Mouse (Mus musculus) ovary, postnatal 14 days (tissue): ENCODE data around the gene Ssrp1.

Experiments used
- DNase-seq: peaks from one replicate; pipeline ENCODE4 v3.0.0; 2022; ENCODE audit warnings: low spot score

Ssrp1 gene

DNA sequence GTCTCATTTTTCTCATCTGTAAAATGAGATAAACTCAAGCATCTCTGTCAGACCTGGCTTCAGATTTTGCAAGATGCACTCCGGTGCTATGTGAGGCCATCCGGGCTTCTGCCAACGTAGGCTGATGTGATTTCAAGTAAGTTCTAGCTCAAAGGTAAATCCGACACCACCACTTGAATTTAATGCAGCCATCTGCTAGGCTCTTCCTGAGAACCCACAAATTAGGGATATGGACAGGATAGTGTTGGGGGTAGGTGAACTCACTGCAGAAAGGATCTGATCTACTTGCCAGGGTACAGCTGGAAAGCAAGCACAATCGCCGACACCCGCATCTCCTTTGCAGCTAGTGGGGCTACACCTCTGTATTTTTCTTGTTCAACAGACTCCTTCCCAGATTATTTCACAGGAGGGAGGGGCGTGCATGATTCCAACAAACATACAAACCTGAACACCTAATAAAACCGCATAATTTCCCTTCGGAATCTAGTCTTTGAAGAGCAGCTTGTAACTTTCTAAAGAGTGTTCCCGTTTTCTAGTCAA lies 457 bp upstream of the Ssrp1 start:
- no peak for DNase-seq

DNA sequence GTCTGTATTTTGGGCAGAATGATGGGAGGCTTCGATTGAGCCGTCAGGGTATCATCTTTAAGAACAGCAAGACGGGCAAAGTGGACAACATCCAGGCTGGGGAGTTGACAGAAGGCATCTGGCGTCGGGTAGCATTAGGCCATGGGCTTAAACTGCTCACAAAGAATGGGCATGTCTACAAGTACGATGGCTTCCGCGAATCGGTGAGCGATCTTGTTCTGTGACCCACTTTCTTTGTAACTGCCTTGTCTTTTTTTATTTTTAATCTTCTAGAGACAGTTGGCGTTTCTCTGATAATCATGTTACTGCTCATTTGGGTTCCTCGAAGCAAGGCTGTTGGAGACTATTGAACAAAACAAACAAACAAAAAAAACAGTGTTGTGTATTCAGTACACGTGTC lies 1.3 kb downstream of the Ssrp1 start:
- DNase-seq = no peak

DNA sequence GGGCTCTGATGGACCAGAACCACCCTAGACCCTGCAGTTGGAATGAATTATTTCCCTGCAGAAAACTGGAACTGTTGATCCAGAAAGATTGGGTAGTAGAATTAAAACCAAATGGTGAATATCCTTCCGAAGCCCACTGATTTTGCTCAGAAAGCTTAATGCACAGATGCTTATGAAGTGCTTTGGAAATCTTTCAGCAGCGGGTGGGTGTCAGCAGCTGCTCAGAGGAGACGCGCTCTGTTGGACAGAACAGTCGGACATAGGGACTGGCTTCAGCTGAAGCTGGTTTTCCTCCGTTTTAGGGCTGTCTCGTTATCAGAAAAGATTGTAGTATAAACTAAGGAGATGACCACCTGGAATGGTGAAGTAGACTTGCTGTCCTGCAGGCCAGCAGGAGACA lies 6.6 kb downstream of the Ssrp1 start:
- DNase-seq = no peak

DNA sequence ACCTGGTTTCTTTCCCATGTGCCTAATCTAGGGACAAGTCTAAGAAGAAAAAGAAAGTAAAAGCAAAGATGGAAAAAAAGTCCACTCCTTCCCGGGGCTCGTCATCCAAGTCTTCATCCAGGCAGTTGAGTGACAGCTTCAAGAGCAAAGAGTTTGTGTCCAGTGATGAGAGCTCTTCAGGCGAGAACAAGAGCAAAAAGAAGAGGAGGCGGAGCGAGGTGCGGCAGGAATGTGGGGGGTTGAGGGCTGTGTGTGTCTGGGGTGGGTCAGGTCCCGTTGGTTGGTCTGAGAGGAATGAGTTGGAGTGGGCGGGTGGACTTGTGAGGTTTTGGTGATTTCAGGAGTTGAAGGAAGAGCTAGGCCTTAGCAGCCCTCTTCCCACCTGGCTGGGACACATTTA lies 9.2 kb downstream of the Ssrp1 start:
- no peak for DNase-seq

DNA sequence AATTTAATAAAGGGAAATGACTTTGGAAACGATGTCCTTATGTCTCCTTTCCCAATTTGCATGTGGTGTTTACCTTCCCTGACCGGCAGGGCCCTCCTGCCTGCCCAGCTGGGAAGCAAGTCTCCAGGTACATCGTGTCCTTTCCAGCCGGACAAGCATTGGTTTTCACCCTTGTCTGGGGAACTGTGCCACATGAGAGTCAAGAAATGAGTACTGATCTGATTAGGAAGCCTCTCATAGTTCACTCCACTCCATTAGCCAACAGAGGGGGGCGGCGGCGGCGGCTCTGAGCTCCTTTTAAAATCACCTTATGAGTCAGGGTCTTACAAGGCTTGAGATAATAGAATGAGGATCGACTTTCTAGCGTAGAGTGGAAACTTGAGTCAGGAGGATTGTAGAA lies 10.0 kb downstream of the Ssrp1 start:
- no peak for DNase-seq

DNA sequence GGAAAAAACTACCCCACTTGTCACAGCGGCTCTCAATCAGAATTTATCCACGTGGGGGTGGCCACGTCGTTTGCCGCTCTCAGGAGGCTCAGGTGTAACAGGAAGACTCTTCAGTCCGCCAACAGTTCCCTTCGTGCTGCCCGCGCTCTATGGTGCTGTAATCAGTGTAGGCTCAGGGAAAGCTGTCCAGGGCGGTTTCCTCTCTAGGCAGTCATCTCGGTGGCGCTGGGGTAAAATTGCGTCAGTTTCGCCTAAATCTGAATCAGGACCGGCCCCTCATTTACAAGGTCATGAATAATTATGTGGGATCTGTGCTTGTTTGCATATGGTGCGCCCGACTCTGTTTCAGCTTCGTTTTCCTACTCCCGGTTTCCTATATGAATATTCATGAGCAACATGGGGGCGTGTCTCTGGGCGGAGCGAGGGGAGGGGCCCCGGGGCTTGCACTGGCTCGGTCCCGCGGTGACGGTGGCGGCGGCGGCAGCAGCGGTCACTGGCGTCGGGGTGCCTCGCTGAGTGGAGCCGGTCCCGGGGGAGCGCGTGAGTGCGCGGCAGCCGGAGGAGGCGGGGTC lies 10.6 kb downstream of the Ssrp1 start, which contains the start of gene Tnks1bp1:
TSS of gene Tnks1bp1 (plus strand) at position 427 of the 572 bp plus-strand sequence.
- peak; percentile 94 for DNase-seq

DNA sequence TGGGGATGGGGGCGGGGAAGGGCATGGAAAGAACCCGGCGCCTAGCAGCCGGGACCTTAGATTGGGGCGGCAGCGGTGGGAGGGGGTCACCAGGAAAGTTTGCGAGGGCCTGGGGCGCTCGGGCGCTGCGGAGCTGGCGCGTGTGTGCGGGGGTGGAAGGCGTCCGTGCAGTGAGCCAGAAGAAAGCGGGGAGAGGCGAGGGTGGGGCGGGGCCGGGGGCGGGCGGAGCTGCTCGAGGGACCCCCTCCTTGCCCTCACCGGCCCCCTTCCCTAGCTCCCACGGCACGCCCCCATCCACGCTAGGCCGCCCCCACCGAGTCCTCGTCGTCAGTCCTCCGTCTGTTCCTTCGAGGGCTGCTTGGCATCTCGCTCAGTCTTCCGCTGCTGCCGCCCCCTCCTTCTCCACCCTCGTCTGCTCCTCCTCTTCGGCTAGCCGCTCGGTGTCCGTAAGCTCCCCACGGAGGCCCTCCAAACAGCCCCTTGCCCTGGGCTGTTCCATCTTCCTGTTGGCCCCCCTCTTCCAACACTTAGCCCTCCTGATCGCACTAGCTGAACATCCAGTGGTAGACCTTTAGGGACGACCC lies 11.2 kb downstream of the Ssrp1 start:
- DNase-seq = peak; percentile 65

DNA sequence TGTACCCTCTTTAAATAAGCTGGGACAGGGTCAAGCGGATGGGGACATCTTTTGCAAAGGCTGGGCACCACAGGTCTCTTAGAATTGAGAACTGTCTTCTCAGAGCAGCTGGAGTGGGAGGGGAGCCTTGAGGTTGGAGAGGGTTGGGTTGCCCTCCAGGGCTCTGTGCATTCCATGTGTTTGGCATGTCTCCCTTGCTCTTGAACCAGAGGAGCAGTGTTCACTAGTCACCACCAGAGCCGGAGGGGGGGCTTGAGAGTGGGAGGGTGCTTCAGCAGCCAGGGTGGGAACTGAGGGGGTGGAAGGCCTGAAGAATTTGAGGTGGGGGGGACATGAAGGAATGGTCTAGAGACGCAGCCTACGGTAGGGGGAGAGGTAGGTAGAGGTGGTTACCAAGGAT lies 12.2 kb downstream of the Ssrp1 start:
- DNase-seq = no peak

DNA sequence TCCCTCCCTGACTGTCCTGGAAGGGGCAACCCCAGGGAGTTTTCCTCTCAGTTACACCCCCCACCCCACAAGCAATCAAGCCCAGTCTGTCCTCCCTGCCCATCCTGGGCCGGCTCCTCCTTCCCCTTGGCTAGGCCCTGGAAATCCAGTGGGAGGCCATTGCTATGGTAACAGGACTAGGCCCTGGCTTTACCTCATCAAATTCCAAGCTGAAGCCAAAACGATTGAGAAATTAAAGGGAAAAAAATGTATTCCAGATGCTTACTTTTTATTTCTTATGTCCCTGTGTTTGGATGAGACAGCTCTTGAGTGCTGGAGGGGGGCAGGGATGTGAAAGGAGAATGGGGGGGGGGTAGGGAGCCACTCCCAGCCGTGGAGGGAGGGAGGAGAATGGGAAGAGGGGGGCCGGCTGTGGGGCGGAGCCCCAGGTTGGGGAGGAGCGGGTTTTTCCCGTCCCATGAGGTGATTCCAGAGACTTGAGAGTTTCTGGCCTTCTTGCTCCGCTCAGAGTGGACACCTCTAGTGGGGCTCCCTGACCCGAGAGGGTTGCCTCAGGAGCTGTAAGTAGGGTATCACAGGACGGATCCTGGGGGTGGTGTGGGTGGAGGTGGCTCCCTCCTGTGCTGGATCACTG lies 13.1 kb downstream of the Ssrp1 start:
- peak; percentile 65 for DNase-seq

DNA sequence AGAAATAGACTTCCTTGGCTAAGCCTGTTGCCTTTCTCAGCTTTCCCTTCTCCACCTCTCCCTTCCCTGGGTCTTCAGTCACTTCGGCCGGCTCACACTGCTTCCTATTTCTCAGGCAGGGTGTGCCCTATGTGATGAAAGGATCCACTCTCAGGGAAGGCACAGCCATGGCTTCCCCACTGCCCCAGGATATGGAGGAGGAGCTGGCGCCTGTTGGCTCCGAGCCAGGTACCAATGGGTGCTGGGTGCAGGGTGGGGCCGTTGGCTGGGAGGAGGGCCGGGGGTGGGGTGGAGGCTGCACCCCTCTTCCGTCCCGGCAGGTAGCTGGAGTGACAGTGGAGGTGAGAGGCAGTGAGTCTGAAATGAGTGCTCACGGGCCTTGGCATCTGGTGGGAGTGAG lies 13.7 kb downstream of the Ssrp1 start:
- DNase-seq = no peak

DNA sequence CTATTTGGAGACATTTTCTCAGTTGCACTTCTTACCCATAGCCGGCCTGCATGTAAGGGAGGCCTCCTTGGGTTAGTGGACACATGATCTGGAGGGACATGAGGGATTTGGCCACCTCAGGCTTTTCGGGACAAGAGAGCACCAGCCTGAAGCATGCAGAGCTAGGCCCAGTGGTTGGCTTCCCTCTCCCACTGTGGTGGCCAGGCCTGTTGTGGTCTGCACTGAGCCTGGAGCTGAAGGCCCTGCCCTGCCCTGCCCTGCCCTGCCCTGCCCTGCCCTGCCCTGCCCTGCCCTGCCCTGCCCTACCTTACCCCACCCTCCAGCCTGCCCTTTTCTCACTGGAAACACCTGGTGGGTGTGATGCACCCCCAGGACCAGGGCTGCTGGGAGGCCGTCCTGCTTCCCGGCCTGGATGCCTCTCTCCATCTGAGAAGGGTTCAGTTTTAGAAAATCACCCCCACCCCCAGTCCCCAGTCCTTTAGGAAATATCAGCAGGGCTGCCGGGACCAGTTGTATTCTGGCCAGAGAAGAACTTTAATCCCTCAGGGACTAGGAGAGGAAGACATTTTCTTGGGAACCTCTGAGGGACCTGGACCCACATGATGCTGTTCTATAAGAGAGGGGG lies 16.3 kb downstream of the Ssrp1 start:
- no peak for DNase-seq

DNA sequence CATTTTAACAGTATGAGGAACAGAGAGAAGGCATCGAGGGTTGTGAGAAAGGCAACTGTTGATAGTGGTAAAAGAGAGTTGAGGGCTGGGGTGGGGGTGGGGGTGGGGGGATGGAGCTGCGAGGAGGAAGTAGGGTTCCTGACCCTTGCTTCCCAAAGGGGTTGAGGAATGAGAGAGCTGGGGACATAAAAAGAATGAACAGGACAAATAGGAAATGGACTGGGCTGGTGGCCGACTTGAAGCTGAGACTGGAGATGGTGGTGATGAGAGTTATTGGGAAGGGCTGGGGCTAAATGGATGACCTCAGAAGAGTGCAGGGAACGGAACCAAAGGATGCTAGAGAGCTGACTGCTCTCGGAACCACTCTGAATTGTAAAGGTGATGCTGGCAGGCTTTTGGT lies 19.7 kb downstream of the Ssrp1 start:
- DNase-seq = no peak

DNA sequence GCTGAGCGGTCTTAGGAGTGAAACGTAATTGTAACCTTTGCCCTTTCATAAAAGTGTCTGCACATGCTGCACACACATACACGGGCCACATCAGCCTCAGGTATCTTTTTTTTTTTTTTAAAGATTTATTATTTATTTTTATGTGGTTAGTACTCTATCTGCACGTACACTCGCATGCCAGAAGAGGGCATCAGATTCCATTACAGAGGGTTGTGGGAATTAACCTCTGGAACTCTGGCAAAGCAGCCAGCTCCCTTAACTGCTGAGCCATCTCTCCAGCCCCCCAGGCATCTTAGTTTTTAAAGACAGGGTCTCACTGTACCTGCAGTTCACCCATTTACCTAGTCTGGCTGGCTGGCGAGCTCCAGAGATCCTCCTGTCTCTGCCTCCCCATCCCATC lies 22.6 kb downstream of the Ssrp1 start:
- DNase-seq = no peak

DNA sequence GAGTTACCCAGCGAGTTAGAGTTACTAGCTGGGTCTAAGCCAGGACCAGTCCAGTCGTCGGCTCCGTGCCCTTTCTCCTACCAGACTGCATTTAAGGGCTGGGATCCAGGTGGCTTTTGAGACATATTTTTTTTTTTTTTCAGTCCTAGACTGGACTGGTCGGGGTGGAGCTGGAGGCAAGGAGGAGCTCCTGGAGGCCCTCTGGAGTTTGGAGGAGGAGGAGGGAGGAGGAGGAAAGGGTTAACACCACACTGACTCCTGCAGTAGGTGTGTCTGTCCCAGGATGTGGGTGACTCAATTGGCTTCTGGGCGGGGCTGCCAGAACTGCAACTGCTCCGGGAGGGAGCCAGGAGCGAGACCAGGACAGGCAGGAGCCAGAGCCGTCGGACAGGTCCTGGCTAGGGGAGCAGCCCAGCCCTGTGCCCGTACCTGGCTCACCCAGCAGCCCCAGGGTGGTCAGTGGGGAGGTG lies 23.6 kb downstream of the Ssrp1 start:
- no peak for DNase-seq

DNA sequence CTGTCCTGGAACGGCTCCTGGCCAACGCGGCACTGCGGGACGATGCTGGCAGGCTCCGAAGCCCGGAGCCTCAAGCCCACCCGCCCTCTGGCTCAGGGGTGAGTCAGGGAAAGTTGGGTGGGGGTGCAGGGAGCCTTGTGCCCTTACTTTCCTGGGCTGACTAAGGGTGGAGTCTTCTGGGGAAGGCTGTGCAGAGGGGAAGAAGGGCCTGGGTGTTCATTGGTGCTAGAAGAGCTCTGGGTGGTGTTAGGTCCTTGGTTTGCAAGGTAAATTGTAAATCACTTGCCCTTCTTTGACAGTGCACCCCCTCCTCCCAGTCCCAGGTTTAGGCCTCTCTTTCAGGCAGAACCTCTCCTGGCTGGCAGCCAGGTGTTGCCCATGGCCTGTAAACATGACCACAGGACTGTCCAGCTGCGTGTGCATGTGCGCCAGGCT lies 24.1 kb downstream of the Ssrp1 start:
- no peak for DNase-seq

DNA sequence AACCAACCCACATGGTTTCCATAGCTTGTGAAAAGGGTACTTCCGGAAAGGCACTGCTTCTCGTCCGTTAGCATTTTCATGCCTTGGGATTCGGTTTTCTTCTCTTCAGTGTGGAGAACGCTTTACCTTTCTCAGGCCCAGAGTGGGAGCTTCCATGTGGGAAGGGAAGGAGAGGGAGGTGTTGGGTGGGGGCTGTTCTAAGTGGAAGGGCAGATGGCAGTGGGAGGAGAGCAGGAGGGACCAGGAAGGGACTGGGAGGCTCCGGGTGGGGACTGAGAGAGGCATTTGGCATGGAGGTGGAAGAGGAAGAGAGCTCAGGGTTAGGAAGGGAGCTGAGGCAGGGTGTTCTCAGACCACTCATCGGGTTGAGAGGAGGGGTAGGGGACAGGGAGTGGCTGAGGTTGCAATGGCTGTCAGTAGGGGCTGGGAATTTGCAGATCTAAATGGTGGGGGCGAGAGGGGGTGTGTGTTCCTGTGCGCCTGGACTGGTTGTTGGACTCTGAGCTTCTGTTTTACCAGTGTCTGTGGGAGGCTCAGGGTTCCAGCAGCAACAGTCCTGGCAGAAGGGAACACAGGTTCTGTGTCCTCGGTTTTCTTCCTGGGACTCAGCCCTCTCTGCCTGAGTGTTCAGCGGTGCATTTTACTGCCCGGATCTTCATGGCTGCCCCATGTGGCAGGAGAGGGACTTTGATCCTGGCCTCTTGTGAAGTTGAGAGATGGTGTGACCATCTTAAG lies 28.3 kb downstream of the Ssrp1 start:
- no peak for DNase-seq

DNA sequence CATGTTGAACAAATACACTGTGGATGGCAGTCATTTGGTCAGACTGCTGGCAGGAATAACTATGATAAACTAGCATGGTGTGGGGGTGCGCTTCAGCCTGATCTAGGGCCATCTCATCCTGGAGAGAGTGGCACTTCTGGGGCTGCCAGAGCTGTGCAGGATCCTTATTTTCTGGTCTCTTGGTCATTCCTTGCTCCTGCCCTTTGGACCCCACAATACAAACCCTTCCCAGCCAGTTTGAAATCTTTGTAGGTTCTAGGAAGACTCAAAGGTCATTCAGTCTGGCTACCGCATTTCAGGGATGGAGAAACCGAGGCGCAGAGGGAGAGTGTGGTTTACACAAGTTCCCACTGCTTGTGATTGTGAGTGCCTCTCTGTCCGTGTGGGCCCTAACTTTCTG lies 29.9 kb downstream of the Ssrp1 start:
- no peak for DNase-seq

DNA sequence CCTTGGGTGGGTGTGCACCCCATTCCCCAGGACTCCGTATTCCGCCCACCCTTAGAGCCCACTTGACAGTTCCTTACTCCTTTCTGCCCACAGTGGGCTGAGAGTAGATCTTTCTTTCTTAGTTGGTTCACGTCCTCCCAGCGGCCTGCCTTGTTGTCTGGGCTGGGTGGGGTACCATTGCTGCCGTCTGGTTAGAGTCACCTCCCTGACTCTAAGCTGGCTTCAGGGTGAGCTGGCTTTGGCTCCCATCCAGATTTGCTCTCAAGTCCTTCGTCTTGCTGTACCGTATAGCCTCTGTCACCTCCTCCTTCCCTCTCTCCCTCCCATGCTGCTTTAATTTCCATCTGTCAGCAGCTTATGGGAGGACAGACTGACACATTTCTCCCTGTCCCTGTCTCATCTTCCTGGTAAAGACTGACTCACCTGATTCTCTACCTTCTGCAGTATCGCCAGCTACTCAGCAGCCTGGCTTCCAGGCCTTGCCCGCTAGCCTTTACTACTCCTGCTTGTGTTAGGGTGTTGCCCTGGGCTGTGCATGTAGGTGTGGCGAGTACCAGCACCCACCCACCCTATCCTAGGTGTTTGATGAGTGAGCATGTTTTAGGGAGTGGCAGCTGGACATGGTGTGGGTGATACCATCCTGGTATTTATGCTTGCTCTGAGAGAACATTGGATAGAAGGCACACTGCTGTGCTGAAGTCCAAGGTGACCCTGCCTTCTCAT lies 31.0 kb downstream of the Ssrp1 start:
- no peak for DNase-seq

DNA sequence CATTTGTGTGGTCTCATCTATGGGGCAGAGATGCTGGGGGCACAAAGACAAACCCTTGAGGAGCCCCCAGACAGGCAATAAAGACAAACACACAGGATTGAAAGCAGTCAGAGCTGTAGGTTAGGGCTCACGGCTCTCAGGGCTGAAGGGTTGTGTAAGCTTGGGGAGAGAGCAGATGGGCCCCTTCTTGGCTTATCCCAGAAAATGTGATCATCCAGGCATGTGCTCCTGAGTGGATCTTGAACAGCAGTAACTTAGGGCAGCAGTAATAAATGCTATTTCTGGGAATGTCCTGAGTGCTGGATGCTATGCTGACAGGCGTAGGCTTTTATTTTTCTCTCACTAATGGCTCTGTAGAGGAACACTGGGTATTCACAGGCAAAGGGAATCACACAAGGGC lies 31.6 kb downstream of the Ssrp1 start:
- no peak for DNase-seq

DNA sequence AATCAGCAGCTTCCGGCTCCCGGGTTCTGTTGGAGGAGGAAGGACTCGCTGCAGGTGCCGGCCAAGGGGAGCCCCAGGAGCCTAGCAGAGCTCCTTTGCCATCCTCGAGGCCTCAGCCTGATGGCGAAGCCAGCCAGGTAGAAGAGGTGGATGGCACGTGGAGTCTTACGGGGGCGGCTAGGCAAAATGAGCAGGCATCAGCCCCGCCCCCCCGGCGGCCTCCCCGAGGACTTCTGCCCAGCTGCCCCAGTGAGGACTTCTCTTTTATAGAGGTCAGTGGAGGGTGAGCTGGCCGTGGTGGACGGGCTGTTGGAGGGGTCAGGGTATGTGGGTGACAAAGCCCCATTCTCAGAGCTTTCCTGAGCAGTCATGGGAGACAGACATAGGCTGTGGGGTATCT lies 33.1 kb downstream of the Ssrp1 start:
- no peak for DNase-seq

DNA sequence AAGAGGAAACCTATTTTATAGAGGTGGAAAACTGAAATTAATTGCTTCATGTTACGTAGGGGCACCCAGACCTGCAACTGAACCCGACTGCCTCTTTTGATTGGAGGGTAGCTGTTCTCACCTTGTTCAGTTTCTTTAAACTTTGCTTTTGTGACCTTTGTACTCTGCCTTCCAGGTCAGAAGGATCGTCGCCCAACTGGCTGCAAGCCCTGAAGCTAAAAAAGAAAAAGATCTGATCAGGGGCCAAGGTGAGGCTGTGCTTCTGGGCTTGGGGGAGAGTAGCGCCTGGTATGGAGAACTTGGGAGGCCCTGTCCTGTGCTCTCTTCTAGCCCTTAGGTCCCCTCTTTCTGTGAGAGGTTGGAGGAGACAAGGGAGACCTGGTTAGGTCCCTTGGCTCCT lies 34.9 kb downstream of the Ssrp1 start:
- no peak for DNase-seq

DNA sequence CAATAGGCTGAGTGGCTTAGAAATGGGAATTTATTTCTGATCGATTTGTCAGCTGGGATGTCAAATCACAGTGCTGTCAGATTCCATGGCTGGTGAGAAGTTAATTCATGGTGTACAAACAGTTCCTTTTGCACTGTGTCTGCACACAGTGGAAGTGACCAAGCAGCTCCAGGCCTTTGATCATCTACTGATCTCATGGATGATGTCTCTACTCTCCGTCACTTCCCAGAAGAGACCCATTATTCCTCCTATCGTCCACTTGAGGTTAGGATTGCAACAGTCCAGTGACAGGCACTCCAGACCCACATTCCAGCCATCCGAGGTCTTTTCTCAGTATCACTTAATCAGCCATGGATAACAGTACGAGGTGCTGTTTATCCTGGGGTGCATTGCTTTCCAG lies 36.7 kb downstream of the Ssrp1 start:
- no peak for DNase-seq
